Mouse (Mus musculus) T-helper 1 cell (primary cell): Measurements from ENCODE around the gene Nbea.

Experiments
- in situ Hi-C: fragments of 300-600 bp; cut with MboI, MseI; formaldehyde crosslinking; loops from one replicate; pipeline ENCODE4 v1.15.1; 2025; ENCODE audit warnings: high pct_unique_total_duplicates

Nbea gene

DNA sequence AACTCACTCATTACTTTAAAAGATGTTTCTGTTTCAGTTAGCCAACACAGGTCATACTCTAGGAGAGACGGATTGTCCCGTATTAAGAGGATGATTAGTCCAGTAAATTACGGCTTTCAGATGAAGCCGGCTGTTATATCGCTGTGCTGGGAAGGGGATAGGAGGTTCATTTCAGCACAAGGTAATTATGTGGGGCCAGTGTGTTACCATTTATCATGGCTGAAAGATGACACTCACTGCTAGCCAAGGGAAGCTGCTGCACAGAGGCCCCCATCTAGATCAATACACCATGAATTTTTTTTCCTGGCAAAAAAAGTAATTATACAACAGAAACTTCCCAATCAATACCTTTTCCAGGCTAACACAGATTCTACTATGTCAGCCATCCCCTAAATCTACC is 353.3 kb downstream of the Nbea start:
- in situ Hi-C loops, result no loop called here

- in situ Hi-C loops, result no loop called here
Observed at GRCm38 (mm10) chr3:55828481-55829256, 354.8 kb downstream of the Nbea start.

GRCm38 (mm10) chr3:55824864-55825263 is 358.6 kb downstream of the Nbea start:
- in situ Hi-C loops, result no loop called here

- in situ Hi-C loops, result no loop called here
Observed at GRCm38 (mm10) chr3:55819598-55819997, 363.9 kb downstream of the Nbea start.

- in situ Hi-C loops, result no loop called here
Observed at GRCm38 (mm10) chr3:55818082-55818481, 365.4 kb downstream of the Nbea start.

GRCm38 (mm10) chr3:55816638-55817375 is 366.7 kb downstream of the Nbea start:
- in situ Hi-C loops, result no loop called here

DNA sequence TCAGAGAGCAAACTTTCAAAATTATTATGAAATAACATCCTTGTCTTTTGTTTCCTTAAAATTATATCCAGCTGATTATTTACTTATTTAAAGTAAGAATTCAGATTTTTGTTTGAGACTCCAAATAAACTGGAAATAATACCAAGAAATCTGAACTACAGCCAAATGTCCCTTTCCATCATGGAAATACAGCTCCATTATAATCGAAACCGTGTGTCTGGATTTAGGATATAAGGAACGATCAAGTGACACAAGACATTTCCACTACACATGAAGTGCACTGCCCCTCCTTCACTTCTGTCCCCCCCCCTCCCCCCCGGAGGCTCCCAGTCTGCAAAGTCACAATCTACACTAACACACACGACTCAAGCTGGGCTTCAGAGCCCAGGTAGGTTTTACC is 367.4 kb downstream of the Nbea start:
- in situ Hi-C loops, result no loop called here

- in situ Hi-C loops, result no loop called here
Observed at GRCm38 (mm10) chr3:55814993-55815625, 368.4 kb downstream of the Nbea start.

DNA sequence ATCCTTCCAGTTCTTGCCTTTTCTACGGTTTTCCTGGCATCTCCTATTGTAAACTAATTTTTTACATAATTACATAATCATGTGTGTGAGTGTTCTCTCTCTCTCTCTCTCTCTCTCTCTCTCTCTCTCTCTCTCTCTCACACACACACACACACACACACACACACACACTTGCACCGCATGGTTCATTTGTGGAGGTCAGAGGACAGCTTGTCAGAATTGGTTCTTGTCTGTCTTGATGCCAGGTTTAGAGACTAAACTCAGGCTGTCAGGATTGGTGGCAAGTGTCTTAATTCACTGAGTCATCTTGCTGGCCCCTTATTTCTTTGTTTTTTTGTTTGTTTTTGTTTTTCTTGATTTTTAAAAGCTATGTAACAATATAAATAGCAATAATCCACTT is 388.7 kb downstream of the Nbea start:
- in situ Hi-C loops, result no loop called here

DNA sequence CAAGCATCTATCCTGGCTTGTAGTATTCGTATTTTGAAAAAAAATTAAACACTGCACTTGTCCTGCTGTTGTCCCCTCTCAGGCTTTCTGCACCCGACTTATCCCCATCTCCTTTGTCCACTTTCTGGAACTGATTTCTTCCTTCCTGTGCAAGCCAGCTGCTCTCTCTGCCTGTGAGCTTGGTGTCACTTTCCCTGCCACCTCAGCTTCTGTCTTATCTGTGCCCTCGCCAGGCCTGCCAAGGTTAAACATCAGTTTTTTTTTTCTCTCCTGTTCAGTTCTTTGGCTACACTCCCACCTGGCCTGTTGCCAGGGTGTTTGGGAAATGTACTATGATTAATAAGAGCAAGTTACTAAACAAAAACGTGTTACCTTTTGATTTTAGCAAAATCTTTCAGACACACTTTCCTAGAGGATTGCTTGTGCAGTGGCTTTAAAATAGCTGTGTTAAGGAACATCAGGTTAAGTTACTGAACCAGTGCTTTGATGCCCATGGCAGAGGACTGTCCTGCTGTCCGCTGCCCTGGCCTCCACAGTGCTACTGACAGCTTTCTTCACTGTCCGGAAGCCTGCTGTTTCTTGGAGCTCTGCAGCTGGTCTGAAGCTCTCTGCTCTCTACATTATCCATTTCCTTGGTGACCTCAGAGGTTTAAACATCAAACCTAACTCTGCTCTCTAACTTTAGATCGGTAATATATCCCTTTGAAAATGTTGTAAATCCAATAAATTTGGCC is 389.5 kb downstream of the Nbea start:
- in situ Hi-C loops, result no loop called here

GRCm38 (mm10) chr3:55792251-55792650 is 391.2 kb downstream of the Nbea start:
- in situ Hi-C loops, result no loop called here

- in situ Hi-C loops, result no loop called here
Observed at GRCm38 (mm10) chr3:55790609-55791008, 392.9 kb downstream of the Nbea start.

- in situ Hi-C loops, result no loop called here
Observed at GRCm38 (mm10) chr3:55789856-55790255, 393.6 kb downstream of the Nbea start.

DNA sequence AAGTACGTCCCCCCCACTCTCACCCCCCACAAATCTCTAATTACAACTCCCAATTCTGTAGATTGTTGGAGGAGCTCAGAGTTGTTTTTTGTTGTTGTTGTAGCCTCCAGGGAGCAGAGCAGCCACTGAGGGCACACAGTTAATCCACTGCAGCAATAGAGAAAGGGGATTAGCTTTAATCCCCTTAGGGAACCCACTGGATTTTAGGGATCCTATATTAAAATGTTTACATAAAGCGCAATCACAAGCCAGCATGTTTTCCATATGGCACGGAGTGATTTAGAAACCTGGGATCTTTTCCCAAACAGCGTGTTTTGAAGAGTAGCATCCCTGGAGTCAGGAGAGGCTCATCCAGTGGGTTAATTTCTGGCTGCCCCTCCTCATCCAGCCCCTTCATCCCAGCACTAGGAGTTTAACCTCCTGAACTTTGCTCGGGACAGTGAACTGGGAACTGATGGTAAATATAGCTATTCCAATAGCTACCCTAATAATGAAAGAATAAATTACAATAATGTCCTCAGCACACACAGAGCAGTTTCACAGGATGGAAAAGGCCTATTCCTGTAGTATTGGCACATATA is 394.8 kb downstream of the Nbea start:
- in situ Hi-C loops, result no loop called here

DNA sequence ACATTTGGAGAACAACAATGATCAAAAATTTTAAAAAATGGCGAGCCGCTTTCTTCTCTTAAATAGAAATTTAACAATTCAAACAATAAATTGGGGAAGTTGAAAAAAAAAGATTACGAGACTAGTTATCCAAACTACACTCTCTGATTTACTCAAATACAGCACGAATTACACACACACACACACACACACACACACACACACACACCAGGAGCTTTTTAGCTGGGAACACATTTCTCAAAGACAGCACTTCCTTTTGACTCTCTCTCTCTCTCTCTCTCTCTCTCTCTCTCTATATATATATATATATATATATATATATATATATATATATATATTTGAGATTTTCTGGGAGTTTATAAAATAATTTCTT is 395.3 kb downstream of the Nbea start:
- in situ Hi-C loops, result no loop called here

- in situ Hi-C loops, result no loop called here
Observed at GRCm38 (mm10) chr3:55787487-55788213, 395.9 kb downstream of the Nbea start.

GRCm38 (mm10) chr3:55786835-55787486 is 396.5 kb downstream of the Nbea start:
- in situ Hi-C loops, result no loop called here

- in situ Hi-C loops, result no loop called here
Observed at GRCm38 (mm10) chr3:55785981-55786725, 397.3 kb downstream of the Nbea start.

DNA sequence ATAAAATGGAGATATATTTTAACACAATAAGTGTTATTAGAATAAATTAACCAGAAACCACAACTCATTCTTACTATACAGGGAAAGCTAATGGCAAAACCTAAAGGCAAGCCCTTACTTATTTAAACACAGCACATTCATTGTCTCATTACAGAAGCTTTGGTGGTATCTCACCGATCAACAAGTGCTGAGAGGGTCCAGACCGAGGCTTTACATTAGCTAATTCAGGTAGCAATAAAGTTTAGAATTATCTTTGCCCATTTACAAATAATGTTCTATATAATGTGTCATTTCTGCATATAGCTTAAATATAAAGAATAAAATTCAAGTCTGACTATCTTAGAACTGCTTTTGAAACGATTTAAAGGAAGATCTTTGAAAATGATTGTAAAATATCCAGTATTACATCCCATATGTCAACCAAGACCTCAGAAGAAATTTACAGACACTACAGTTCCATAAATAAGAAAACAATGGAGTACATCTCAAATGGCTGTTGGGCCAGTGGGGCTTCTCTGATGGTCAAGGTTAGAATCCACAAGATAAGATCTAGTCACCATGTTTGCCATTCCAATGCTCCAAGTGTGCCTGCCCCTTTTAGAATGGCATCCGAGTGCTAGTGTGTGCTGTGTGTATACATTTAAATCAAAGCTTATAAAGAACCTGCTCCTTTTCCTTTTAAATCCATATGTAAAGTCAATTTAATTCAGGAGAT is 398.1 kb downstream of the Nbea start:
- in situ Hi-C loops, result no loop called here
